Mouse (Mus musculus) left cerebral cortex, adult 18-20 months (tissue): ENCODE measurements at regions not wholly inside any gene's neighbourhood (a gene's known extent, or its start where the extent isn't known, plus 50 kb on each side); places are given as distances from the start of the nearest gene placed in this dataset.

Experiments
- DNase-seq, 2 experiments: peaks; one replicate each; pipeline ENCODE4 v3.0.0; 2021 to 2022; ENCODE audit warnings: low spot score in 2 of 2, mixed read lengths in 1 of 2

DNA sequence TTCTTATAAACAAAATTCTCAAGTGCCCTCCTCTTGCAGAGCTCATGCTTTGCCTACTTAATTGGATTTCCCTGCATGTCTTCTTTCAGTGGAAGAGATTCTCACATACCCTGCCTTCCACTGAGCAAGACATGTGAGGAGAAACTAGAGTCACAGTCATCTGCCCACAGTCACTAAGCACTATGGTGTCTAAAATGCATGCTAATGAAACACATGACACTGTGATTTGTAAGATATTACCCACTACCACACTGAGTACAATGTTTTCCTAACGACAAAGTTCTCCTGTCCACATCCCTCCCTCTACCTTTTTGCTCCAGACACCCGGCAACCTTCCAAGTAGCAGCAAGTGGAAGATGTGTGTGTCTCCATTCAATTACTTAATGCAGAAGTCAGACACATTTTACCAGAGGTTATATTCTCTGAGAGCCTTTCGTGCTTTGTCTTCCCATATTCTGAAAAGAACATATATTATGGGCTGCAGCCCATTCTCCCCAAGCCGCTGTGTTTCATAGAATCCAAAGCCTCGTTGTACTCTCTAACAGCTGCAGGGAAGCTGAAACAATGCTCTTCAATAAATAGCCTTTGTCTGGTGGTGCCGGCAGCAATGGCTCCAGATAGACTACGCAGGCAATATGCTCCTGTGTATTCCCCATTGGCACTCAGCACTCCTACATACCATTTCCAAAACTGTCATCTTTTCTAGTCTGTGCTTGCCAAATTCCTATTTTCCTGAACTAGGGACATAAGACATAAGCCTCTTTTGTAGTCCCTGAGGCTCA lies 670.7 kb downstream of the Poteg start:
- DNase-seq, result peak; percentile 1

DNA sequence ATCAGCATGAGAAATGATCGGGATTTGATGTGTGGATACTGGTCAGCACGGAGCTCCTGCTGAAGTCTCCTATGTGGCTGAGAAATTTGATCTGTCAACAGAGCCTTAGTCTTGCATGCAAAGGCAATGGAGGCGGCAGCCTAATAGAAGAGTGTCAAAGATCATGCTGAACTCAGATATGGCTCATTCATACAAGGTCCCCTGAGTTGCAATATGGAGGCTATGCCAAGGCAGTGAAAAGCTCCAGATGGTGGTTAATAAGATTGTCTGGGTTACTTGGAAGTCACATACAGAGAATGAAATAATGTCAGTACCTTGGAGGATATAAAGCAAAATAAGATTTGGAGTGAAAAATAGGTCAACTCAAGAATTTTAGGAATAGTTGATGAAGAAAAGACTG lies 677.6 kb downstream of the Poteg start:
- DNase-seq, result no peak

DNA sequence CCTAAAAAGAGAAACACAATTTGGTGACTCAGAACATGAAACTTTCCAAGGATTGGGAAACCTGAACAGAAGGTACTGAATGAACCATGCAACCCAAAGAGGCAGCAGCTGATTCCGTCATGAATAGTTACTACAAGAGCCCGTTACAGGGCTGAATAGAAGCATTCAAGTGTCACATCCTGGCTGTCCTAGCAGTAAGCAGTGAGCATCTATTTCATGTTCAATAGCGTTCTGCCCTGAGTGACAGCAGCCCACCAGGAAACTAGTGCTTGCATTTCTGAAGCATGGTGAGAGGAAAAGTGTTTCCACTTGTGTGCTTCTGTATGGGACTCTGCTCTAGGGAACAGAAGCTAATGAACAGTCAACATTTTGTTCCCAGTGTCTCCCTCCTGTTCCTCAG lies 694.4 kb downstream of the Poteg start:
- no peak for DNase-seq

DNA sequence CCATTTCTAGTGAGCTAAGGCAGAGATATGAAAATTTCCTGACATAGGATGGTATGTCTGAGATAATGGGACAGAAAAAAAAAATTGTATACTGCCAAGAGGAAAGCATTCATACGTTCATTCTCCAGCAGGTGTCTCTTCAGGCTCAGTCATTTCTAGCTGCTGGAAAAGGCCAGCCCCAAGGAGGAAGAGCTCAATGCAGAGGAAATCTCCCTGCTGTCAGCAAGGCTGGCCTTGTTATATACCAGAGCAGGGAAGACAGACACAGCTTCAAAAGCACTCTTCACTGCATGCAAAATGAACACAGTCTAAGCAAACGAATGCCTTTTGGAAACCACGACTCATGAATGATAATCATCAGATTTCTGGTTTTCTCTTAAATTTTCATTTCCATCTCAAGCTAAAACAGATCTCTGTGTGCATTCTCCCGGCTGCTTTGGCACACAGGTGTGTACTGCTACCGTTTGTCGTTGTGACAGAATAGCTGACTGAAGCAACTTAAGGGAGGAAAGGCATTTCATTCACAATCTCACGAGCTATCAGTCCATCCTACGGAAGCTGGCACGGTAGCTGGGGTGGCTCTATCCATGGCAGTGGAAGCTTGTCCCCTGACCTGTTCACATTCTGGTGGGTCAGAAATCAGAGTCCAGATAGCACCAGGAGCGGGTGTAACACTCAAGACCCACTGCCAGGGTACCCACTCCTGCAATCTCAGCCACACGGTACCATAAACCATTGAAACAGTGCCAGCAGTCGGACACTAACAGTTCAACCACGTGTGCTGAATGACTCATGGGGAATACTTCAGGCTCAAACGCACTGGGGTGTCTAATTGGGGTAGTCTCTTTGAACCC lies 701.4 kb downstream of the Poteg start:
- DNase-seq, result peak; percentile 47 to 65

DNA sequence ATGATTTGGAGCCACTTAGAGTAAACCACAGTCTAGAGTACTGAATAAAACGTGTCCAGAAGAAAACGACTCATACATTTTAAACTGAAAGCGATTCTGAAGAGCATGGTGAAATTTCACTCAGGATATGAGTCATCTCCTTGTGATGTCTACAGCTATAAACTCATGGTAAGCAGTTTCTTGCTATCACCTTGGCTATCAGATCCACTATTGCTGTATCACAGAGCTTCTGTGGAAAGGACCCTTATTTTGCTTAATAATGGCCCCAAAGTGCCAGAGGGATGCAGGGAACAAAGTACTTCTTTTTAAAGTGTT lies 701.9 kb downstream of the Poteg start:
- DNase-seq, result peak in 1 of 2 experiments; percentile 4

DNA sequence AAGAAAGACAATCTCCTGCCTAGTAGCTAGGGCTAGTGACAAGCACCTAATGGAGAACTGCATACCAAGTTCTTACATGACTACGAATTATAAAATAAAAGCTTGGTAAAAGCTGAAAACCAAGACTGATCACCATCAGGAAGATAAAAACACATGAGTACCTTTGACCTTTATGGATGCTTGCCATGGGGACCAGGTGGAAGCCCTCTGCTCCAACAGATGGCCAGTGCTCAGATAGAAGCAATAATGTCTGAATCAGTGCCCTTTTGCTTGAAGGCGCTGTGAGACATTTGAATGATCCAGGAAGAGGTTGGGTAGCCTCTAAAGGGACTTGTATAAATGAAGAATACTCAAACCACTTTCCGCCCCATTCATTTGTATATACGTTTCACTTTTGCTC lies 713.2 kb downstream of the Poteg start:
- DNase-seq, result no peak

DNA sequence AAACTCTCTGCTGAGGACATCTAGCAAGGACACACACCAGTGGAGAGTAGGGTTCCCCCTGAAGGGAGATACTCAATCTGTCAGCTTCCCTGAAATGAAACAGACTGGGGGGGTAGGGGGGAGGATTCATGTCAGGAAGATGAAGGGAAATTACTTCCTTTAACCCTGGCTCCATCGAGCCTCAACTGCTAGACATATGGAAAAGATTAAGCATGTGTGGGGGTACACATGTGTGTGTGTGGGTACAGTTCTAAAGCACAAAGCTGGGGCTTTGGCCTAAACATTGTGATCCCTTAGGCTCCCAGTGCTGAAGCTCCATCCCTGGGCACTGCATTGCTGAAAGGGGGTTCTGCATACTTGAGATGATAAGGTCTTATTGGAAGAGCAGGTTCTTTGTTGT lies 720.6 kb downstream of the Poteg start:
- DNase-seq, result no peak

DNA sequence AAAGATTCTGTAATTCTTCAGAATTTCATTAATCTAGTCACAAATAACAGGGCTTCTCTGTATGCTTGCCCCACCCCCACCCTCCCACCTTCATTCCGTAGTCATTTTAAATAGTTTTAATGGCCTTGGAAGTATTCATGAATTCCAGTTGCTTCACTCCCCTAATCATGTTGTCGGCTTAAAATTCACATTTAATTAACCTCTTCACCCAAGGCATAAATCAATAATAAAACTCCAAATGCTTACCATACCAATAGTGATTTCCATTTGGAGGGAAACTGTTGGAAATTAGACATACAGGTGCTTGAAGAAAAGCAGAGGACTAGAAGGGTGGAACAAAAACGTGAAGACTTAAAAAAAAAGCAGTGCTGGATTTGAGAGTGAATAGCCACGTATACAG lies 724.0 kb downstream of the Poteg start:
- no peak for DNase-seq

DNA sequence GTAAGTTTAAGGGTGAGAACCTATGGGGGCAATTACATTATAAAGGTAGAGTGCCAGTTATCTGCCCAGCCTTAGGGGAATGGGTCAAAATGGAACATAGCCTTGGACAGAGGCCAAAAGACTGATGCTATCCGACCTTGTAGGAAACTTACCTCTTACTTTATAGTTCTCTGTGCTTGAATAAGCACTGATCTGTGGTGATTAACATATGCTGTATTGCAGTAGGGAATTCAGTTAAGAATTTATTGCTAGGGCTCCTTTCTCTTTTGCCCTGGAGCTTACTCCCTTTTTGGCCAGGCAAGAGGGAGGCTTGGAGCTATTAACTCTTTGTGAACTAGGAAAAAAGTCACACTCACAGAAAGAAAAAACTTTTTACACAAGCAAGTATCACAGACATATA lies 748.5 kb downstream of the Poteg start:
- no peak for DNase-seq

DNA sequence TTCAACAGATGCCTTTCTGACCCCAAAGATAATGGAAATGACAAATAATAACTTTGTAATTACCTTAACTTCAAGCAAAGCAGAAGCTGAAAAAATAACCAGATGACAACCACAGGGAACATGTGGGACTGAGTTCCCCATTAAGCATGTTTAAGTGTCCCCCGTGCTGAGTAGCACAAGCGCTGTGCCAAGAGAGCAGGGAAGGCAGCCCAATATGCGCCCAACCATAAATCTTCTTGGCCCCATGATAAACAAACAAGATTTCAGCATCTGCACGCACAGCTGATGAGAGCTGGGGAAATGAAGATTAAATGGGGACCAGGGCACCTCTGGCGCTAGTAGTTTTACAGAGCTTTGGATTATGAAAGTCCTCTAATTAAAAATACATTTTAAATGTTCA lies 788.1 kb downstream of the Poteg start:
- DNase-seq, result no peak

DNA sequence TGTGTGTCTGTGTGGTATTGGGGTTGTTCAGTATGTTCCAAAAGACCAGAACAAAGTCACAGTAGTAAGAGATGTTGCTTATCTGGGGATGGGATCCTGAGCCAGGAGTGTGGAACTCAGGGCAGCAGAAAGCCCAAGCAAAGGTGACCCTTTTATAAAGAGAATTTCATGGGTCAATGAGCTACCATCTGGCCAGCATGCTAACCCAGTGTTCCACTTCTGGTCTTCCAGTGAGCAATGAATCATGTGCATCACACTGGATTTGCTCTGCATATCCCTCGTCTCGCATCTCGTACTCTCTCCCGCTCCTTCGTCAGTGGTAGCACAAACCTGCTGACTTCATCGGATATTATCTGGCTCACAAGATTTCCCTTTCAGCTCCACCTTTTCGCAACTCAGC lies 791.9 kb downstream of the Poteg start:
- DNase-seq, result no peak

DNA sequence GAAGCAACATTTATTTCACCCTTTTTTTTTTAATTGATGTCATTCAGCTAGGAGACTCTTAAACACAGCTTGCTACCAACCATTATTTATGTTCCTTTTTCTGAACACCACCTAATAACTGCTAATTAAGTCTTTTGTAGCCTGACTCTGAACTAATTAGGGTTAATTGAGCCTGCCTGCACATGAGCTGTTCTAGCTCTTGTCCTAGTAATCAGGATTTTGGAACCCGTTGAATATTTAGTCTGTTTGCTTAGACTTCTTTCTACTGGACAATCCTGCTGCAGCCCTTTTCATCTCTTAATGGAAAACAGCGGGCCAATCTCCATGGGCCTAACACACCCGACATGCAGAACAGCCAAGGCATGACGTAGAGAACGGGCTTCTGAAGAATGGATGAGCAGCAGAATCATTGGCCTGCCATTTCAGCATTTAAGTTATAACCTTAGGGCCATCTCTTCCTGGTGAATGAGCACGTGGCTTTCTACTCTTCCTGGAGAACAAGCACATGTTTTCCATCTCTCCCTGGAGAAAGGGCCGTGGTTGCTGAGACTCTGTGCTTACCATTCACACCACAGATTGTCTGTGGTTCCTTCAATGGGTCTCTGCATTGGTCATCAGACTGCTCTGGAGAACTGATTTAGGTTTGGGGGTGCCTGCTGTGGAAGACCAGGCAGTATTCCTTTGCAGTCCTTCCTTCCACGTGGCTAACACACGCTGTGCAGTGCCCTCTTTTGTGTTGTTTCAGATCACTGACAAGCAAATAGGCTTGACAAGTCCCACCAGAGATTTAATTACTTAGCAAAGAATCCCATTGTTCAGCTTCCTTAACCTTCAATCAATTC lies 805.1 kb downstream of the Poteg start:
- DNase-seq, result no peak

DNA sequence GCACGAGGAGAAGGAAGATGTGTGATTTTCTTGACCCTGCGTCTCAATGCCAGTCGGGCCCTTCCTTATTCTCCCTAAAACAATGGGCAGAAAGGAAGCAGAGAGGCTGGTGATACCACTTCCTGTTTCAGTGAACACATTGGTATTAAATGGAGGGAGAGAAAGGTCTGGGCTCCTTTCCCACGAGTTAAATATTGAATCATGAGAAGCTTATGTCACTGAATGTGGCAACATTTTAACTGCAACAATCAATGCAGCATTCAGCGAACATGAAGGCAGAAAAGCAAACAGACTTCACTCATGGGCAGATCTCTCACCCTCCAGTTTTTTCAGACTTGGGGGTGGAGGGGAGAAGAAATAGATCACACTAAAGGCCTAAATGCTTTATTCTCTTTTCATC lies 819.8 kb downstream of the Poteg start:
- no peak for DNase-seq

DNA sequence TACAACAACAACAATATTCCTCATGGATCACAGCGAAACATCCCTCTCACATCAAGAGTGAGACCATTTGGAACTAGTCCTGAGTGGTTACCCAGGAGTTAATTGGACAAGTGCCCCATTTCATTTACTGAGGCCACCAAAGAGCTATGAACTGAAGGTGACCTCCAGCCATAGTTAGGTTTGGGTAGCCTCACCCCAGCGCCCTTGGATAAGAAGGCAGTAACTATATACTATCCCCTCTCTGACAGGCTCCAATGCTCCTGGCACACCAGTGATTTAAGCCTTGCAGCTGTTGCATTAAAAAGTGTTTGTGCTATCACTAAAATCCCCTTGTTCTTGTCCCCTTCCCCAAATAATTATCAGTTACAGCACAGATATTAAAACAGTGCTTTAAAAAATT lies 836.8 kb downstream of the Poteg start:
- no peak for DNase-seq

DNA sequence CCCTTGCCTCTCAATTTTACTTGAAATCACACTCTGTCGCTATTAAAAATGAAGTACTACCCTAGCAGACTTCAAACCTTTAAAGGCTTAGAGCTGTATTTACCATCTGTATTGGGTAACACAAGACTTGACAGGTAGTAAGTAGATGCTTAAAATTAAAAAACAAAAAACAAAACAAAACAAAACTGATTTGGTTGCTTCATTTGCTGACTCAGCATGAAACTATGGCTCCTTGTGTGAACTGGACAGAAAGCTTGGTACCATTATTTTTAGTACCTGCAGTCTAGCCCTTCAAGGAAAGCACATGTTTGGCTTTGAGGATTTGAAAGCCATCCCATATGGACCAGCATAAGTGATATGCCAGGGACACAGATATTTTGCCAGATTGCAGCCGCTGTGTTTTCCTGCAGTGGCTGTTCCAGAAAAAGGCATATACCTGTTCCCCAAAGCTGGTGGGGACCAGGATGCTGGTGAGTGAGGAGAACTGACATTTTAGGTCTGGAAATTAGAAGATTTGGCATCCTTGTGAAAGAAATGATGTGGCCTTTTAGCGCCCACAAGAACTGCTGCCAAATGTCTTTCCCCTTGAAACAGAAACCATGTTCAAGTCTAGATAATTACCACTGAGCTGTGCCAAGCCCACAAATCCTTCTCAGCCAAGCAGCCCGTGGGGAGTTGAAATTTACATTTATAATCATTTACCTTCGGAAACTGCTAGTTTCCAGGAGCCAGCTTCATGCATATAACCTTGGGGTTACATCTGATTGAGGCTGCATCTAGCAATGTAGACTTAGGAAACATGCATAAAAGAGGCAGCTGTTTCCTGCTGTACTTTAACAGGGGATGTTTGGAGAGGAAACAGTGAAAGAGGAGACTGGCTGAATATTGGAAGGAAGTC lies 851.7 kb downstream of the Poteg start:
- peak in 1 of 2 experiments; percentile 5 for DNase-seq

DNA sequence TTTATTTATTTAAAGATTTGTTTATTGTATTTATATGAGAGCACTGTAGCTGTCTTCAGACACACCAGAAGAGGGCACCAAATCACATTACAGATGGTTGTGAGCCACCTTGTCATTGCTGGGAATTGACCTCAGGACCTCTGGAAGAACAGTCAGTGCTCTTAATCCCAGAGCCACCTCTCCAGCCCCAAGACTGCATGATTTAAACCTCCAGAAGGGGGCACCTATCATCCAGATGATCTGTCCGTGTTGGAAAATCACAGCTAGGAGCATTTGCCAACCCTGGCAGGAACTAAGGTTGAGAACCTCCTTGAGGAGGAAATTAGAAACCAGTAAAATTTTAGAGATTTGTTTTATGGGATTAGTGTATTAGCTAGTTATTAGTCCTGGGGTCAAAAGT lies 869.6 kb downstream of the Poteg start:
- DNase-seq, result no peak

DNA sequence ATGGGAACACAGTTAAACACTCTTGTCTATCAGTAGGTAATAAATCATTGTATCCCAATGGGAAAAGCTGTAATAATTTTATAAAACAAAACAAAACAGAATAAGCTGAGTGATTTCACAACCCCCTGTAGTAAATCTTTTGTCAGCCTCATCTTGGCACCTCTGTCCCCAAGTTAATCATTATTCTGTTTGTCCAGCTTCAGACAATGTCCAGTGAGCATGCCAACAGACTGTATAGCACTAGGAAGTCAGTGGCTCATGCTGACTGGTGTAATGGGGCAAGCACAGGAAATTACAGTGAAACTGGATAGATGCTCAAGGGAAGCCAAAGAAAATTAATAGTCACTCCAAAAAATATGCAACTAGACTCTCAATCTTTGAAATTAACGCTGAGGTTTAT lies 885.9 kb downstream of the Poteg start:
- no peak for DNase-seq

DNA sequence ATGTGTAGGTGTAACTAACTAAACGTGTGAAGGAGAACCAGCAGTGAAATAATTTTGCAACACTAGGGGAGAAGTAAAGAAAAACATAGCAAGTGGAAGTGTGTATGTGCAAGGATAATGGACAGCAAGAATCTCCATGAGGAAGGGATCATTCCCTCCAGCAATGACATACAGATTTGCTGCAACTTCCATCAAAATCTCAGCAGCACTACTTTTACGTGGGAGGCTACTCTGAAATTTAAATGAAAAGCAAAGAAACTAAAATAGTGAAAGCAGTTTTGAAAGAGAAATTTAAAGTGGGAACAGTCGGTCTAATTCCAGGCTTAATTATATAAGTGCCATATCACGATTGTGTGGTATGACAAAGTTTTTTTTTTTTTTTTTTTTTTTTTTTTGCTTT lies 890.0 kb downstream of the Poteg start:
- no peak for DNase-seq

DNA sequence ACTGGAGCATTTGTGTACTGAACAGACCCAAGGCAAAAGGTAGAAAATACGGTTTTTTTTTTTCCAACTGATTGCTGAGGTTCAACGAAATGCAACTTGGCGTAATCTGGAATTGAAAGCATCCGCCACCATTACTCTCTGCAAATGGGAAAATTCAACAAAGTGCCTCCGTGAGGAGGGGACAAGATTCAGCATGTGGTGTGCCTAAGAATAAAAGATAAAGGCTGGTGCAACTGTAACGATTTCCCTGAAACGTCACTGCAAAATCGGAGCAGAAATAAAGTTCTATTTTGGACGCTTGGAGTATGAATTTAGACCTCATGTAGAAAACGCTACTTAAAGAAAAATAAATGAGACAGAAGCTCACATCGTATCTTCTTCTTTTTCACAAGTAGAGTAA lies 893.8 kb downstream of the Poteg start:
- peak in 1 of 2 experiments; percentile 5 for DNase-seq

DNA sequence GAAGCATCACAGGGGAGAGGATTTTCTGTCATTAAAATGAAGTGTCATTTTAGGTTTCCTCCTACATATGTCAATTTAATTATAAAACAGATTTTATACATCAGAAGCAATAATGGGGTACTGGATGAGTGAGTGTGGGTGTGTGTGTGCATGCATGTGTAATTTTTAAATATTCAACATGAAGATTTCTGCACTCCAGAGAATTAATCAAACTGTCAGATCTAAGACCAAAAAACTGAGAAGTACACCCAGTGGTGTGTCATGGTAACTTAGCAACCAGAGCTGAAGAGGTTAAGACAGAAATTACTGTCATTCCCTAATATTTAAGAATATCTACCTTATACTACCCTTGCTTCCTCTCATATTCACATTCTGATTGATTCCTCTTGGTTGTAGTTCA lies 919.0 kb downstream of the Poteg start:
- no peak for DNase-seq

DNA sequence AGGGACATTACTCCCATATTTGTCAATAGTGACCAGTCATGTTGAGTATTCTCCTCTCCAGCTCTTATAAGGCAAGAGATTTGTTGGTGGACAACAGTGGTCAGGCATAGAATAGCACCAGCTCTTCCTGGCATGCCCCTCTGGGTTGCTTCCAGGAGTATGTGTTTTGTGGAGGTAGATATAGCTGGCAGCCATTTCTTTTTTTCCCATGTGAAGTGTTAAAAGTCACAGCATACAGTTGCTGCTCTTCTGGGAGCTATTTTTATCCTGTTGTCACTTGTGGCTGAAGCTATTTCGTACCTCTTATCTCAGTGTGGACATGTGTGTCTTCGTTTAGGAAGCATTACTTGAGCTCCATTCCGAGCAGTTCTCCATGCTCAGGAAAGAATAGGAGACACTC lies 919.9 kb downstream of the Poteg start:
- no peak for DNase-seq
